Mouse (Mus musculus): Measurements from ENCODE around the gene Gm44596.

GRCm38 (mm10) chr6:128416169-128416568, 40.9 kb downstream of the Gm44596 start:
- no peak for TF ChIP-seq MXI1 (IDR thresholded peaks at IDR 0.05; ENCODE audit: low read depth, low read length)
- no peak for TF ChIP-seq CTCF (IDR thresholded peaks at IDR 0.05 in 2 of 3, conservative IDR thresholded peaks at IDR 0.05 in 1 of 3; ENCODE audit: control insufficient read depth in 1 of 3, insufficient read depth in 1 of 3, low read depth in 2 of 3, low read length in 3 of 3, poor library complexity in 1 of 3, severe bottlenecking in 1 of 3)
- TF ChIP-seq ZNF384 (IDR thresholded peaks at IDR 0.05; ENCODE audit: low read depth, low read length): no peak
